Mouse (Mus musculus): ENCODE measurements around the gene Paqr5. TPM values are rescaled to one million over a fixed set of nuclear protein-coding genes. Genes with fewer than 3 reads are reported as not detected.

The Paqr5 gene
- polyA plus RNA-seq, 1 experiment from 2014 or later, result 0.38 TPM

GRCm38 (mm10) chr9:61914203-61914916 is 112.3 kb downstream of the Paqr5 start, which contains the start of gene Rplp1:
Gene Rplp1, minus strand, starts transcription at chr9:61914542.
- peak within 1 kb of the TSS; percentile 50 for H3K4me3 ChIP-seq (replicated peaks; ENCODE audit: low read depth, low read length)
- under 1% methylated on average over 65 of the region's 70 CpGs for WGBS
- H3K9ac ChIP-seq (replicated peaks; ENCODE audit: low read length), result peak within 1 kb of the TSS; percentile 57
- H3K4me1 ChIP-seq (ENCODE audit: control insufficient read depth, insufficient read depth, low read length), result peaks cover 12% of the 10 kb centered on the region
- ATAC-seq (ENCODE audit: low FRiP score, low TSS enrichment), result peak; percentile 96
- H3K36me3 ChIP-seq (ENCODE audit: control insufficient read depth, insufficient read depth, low read length), result peaks cover 23% of the 10 kb centered on the region
- peak; percentile 98 for DNase-seq
- H3K9me3 ChIP-seq (ENCODE audit: control insufficient read depth, low read length), result no peaks in the 10 kb centered on the region
- no peaks in the 10 kb centered on the region for H3K27me3 ChIP-seq (ENCODE audit: control insufficient read depth, insufficient read depth, low read length)
- H3K4me2 ChIP-seq (ENCODE audit: low read length), result peak within 1 kb of the TSS; percentile 82
- peak within 1 kb of the TSS; percentile 92 for H3K27ac ChIP-seq (replicated peaks; ENCODE audit: low read depth, low read length)

- Histone ChIP-seq H3K4me3 (replicated peaks; ENCODE audit: low read depth, low read length) (no peak overlapping the region), H3K4me1 (ENCODE audit: control insufficient read depth, insufficient read depth, low read length) (peaks cover 12% of the 10 kb centered on the region), H3K9ac (replicated peaks; ENCODE audit: low read length) (no peak overlapping the region), H3K9me3 (ENCODE audit: control insufficient read depth, low read length) (no peaks in the 10 kb centered on the region), H3K36me3 (ENCODE audit: control insufficient read depth, insufficient read depth, low read length) (peaks cover 23% of the 10 kb centered on the region), H3K27ac (replicated peaks; ENCODE audit: low read depth, low read length) (no peak overlapping the region), H3K4me2 (ENCODE audit: low read length) (no peak overlapping the region), H3K27me3 (ENCODE audit: control insufficient read depth, insufficient read depth, low read length) (no peaks in the 10 kb centered on the region)
- 64% methylated on average over 6 of the region's 6 CpGs for WGBS
- DNase-seq (no peak), ATAC-seq (ENCODE audit: low FRiP score, low TSS enrichment) (no peak)
These were observed 115.1 kb downstream of the Paqr5 start for GRCm38 (mm10) chr9:61911300-61912128.

DNA sequence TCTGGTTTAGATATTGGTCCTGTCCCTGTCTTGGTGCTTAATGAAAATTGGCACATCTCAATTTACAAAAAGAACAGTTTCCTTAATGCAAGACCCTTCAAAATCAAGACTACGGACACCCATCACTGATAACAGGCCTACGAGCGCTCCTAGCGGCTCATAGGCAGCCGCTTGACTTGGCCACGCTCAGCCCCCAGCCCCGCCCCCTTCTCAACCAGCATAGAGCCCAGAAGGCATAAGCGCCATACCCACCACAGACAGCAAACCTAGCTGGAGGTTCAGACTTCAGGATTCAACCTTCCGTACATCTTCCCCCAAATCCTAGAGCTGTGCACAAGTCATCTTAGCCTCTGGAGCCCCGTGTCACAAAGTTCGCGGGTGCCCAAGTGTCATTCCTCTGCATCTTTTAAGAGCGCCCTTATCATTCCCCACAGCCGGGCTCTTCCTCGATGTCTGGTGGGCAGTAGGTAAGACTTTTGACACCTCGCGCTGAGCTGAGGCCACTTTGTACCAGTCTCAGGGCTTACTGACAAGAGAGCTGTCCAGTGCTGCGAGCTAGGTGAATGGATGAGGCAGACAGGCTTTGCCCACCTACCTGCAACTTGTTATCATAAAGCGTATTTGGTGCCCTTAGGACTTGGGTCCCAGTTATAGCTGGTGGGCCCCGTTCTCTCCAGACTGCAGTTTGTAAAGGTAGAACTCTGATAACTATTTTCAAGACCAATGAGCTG is 116.0 kb downstream of the Paqr5 start:
- Histone ChIP-seq H3K4me1 (ENCODE audit: control insufficient read depth, insufficient read depth, low read length) (peaks cover 12% of the 10 kb centered on the region), H3K4me2 (ENCODE audit: low read length) (no peak overlapping the region), H3K9me3 (ENCODE audit: control insufficient read depth, low read length) (no peaks in the 10 kb centered on the region), H3K4me3 (replicated peaks; ENCODE audit: low read depth, low read length) (no peak overlapping the region), H3K27ac (replicated peaks; ENCODE audit: low read depth, low read length) (no peak overlapping the region), H3K9ac (replicated peaks; ENCODE audit: low read length) (no peak overlapping the region), H3K36me3 (ENCODE audit: control insufficient read depth, insufficient read depth, low read length) (peaks cover 23% of the 10 kb centered on the region), H3K27me3 (ENCODE audit: control insufficient read depth, insufficient read depth, low read length) (no peaks in the 10 kb centered on the region)
- WGBS, result 43% methylated on average over 20 of the region's 20 CpGs
- peak; percentile 54 for DNase-seq
- ATAC-seq (ENCODE audit: low FRiP score, low TSS enrichment), result no peak

DNA sequence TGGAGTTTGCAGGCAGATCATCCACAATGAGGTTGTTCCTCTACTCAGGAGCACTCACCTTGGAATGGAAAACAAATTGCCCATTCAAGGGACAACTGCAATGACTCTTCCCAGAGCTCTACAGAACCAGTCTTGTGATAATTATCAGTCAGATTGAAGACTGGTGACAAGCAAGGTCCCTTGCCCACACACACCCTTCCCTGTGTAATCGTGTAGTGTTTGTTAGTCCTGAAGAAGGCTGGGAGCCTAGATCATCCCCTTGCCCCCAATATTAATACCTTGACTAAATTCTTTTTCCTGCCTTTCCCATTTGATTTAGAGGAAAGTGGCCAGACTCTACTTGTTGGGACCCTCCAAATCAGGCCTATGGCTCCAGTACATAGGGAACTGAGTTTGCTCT is 117.0 kb downstream of the Paqr5 start:
- Histone ChIP-seq H3K4me3 (replicated peaks; ENCODE audit: low read depth, low read length) (no peak overlapping the region), H3K9ac (replicated peaks; ENCODE audit: low read length) (no peak overlapping the region), H3K27me3 (ENCODE audit: control insufficient read depth, insufficient read depth, low read length) (no peaks in the 10 kb centered on the region), H3K4me1 (ENCODE audit: control insufficient read depth, insufficient read depth, low read length) (peaks cover 6% of the 10 kb centered on the region), H3K9me3 (ENCODE audit: control insufficient read depth, low read length) (no peaks in the 10 kb centered on the region), H3K36me3 (ENCODE audit: control insufficient read depth, insufficient read depth, low read length) (peaks cover 23% of the 10 kb centered on the region), H3K4me2 (ENCODE audit: low read length) (no peak overlapping the region), H3K27ac (replicated peaks; ENCODE audit: low read depth, low read length) (no peak overlapping the region)
- no peak for ATAC-seq (ENCODE audit: low FRiP score, low TSS enrichment)
- WGBS, result 94% methylated on average over 1 of the region's 1 CpGs
- DNase-seq, result no peak

GRCm38 (mm10) chr9:61908832-61909407 is 117.7 kb downstream of the Paqr5 start:
- H3K4me2 ChIP-seq (ENCODE audit: low read length), result no peak overlapping the region
- H3K4me3 ChIP-seq (replicated peaks; ENCODE audit: low read depth, low read length), result no peak overlapping the region
- no peak overlapping the region for H3K27ac ChIP-seq (replicated peaks; ENCODE audit: low read depth, low read length)
- H3K4me1 ChIP-seq (ENCODE audit: control insufficient read depth, insufficient read depth, low read length), result peaks cover 6% of the 10 kb centered on the region
- DNase-seq (no peak), ATAC-seq (ENCODE audit: low FRiP score, low TSS enrichment) (no peak)
- no peaks in the 10 kb centered on the region for H3K9me3 ChIP-seq (ENCODE audit: control insufficient read depth, low read length)
- no peaks in the 10 kb centered on the region for H3K27me3 ChIP-seq (ENCODE audit: control insufficient read depth, insufficient read depth, low read length)
- WGBS, result 87% methylated on average over 11 of the region's 11 CpGs
- H3K36me3 ChIP-seq (ENCODE audit: control insufficient read depth, insufficient read depth, low read length), result peaks cover 23% of the 10 kb centered on the region
- H3K9ac ChIP-seq (replicated peaks; ENCODE audit: low read length), result no peak overlapping the region

- Histone ChIP-seq H3K4me3 (replicated peaks; ENCODE audit: low read depth, low read length) (no peak overlapping the region), H3K9ac (replicated peaks; ENCODE audit: low read length) (no peak overlapping the region), H3K4me1 (ENCODE audit: control insufficient read depth, insufficient read depth, low read length) (peaks cover 2% of the 10 kb centered on the region), H3K27me3 (ENCODE audit: control insufficient read depth, insufficient read depth, low read length) (no peaks in the 10 kb centered on the region), H3K36me3 (ENCODE audit: control insufficient read depth, insufficient read depth, low read length) (peaks cover 23% of the 10 kb centered on the region), H3K9me3 (ENCODE audit: control insufficient read depth, low read length) (no peaks in the 10 kb centered on the region), H3K27ac (replicated peaks; ENCODE audit: low read depth, low read length) (no peak overlapping the region), H3K4me2 (ENCODE audit: low read length) (no peak overlapping the region)
- ATAC-seq (ENCODE audit: low FRiP score, low TSS enrichment) (no peak), DNase-seq (no peak)
- WGBS, result 85% methylated on average over 3 of the region's 3 CpGs
These were observed 118.3 kb downstream of the Paqr5 start for GRCm38 (mm10) chr9:61908341-61908740.

DNA sequence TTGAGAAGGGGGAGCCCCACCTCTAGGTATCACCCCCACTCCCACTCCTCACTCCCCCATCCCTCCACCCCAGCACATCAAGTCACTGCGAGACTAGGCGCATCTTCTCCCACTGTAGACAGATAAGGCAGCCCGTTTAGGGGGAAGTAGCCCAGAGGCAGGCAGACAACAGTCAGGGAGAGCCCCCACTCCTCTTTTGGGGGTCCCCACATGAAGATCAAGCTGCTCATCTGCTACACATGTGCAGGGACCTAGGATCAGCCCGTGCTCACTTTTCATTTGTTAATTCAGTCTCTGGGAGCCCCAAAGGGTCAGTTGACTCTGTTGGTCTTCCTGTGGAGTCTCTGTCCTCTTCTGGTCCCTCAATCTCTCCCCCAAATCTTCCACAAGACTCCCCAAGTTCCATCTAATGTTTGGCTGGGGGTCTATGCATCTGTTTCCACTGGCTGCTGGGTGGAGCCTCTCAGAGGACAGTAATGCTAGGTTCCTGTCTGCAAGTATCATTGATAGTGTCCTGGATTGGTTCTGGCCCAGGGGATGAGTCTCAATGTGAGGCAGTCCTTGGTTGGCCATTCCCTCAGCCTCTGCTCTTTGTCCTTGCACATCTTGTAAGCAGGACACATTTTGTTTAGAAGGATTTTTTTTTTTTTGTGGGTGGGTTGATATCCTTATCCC is 118.9 kb downstream of the Paqr5 start:
- ATAC-seq (ENCODE audit: low FRiP score, low TSS enrichment) (no peak), DNase-seq (no peak)
- Histone ChIP-seq H3K27ac (replicated peaks; ENCODE audit: low read depth, low read length) (no peak overlapping the region), H3K36me3 (ENCODE audit: control insufficient read depth, insufficient read depth, low read length) (peaks cover 20% of the 10 kb centered on the region), H3K4me3 (replicated peaks; ENCODE audit: low read depth, low read length) (no peak overlapping the region), H3K4me1 (ENCODE audit: control insufficient read depth, insufficient read depth, low read length) (no peaks in the 10 kb centered on the region; the same call in 1 of the 2 replicates), H3K27me3 (ENCODE audit: control insufficient read depth, insufficient read depth, low read length) (no peaks in the 10 kb centered on the region), H3K9ac (replicated peaks; ENCODE audit: low read length) (no peak overlapping the region), H3K4me2 (ENCODE audit: low read length) (no peak overlapping the region), H3K9me3 (ENCODE audit: control insufficient read depth, low read length) (no peaks in the 10 kb centered on the region)
- 85% methylated on average over 4 of the region's 4 CpGs for WGBS

- no peak overlapping the region for H3K4me3 ChIP-seq (replicated peaks; ENCODE audit: low read depth, low read length)
- ATAC-seq (ENCODE audit: low FRiP score, low TSS enrichment), result no peak
- peaks cover 8% of the 10 kb centered on the region for H3K4me1 ChIP-seq (ENCODE audit: control insufficient read depth, insufficient read depth, low read length)
- H3K36me3 ChIP-seq (ENCODE audit: control insufficient read depth, insufficient read depth, low read length), result peaks cover 11% of the 10 kb centered on the region
- no peak for DNase-seq
- H3K9me3 ChIP-seq (ENCODE audit: control insufficient read depth, low read length), result no peaks in the 10 kb centered on the region
- 71% methylated on average over 10 of the region's 10 CpGs for WGBS
- no peak overlapping the region for H3K27ac ChIP-seq (replicated peaks; ENCODE audit: low read depth, low read length)
- no peak overlapping the region for H3K9ac ChIP-seq (replicated peaks; ENCODE audit: low read length)
- H3K4me2 ChIP-seq (ENCODE audit: low read length), result no peak overlapping the region
- H3K27me3 ChIP-seq (ENCODE audit: control insufficient read depth, insufficient read depth, low read length), result no peaks in the 10 kb centered on the region
These were observed 119.7 kb downstream of the Paqr5 start for GRCm38 (mm10) chr9:61906912-61907311.

Measured in midbrain, embryonic 14.5 days (tissue).